Comparison of ENCODE assay signal across 15 mouse cellular contexts in genomic region chr9:45791456-45792142, GRCm38 (mm10).
"Had no signal": no experiment of that assay in that cellular context is flagged by ENCODE, and none has a peak within 500 bp of the region (broad histone marks: within the 10 kb centered on the region; RNA-seq: fewer than 3 reads in every experiment).

No protein-coding gene starts in this region.

- H3K9ac ChIP-seq: lung, embryonic 14.5 days; neural tube, embryonic 15.5 days had no signal

- DNase-seq: kidney, adult 18-20 months; kidney, postnatal 10 days; kidney, postnatal 4 days; lung, embryonic 14.5 days; lung, postnatal 10 days; lung, postnatal 4 days; right cerebral cortex, adult 18-20 months; right cerebral cortex, postnatal 25 days; thymus, postnatal 14 days had no signal

- H3K4me1 ChIP-seq: limb, embryonic 10.5 days had no signal

- H3K27me3 ChIP-seq: neural tube, embryonic 15.5 days had no signal

- H3K27ac ChIP-seq: layer of hippocampus, adult 2 months; neural tube, embryonic 15.5 days; stomach, postnatal 0 days had no signal

- H3K4me2 ChIP-seq: liver, embryonic 11.5 days; lung, embryonic 14.5 days; neural tube, embryonic 15.5 days had no signal

- H3K9me3 ChIP-seq: limb, embryonic 10.5 days; neural tube, embryonic 15.5 days had no signal

- H3K4me3 ChIP-seq: layer of hippocampus, adult 2 months; limb, embryonic 10.5 days; myocyte; neural tube, embryonic 15.5 days had no signal
